Mouse (Mus musculus): ENCODE measurements around the gene Tpm1.

DNA sequence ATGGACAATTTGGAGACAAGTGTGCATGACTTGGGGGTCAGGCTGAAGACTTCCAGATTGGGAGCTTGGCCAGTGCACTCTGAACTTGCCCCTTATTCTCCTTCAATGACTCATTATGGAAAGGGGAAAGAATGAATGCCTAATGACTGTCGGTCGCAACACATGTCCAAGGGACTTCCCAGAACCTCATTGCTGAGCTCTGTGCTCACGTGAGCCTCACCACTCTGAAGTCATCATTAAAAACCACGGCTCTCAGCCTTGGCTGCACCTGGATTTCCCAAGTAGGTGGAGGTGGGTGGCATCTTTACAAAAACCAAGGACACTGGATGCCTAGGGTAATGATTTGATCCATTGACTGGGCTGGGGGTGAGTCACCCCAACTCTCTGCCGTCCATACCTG, 59.2 kb downstream of the Tpm1 start:
- TF ChIP-seq CTCF (IDR thresholded peaks at IDR 0.05; ENCODE audit: low read depth, low read length) (no peak), POLR2A (IDR thresholded peaks at IDR 0.05; ENCODE audit: insufficient read depth, low read length) (no peak)

Data from ES-Bruce4 (cell line).